Mouse (Mus musculus) heart, adult 2 months (tissue): Measurements from ENCODE around the gene Mipep. TPM values are rescaled to one million over a fixed set of nuclear protein-coding genes. Genes with fewer than 3 reads are reported as not detected.

Experiments used
- DNase-seq, 2 experiments: peaks; one replicate each; pipeline ENCODE4 v3.0.0; 2021
- H3K27ac ChIP-seq: fragments of 200-600 bp; 2 replicates; pipeline ENCODE4 v1.8.1; 2022
- H3K27me3 ChIP-seq: fragments of 200-500 bp; 2 replicates; pipeline ENCODE4 v1.6.1; 2012; ENCODE audit warnings: mild to moderate bottlenecking, low read length, inconsistent platforms, mixed read lengths; ENCODE audit not compliant: control insufficient read depth, insufficient read depth
- H3K36me3 ChIP-seq: fragments of 200-500 bp; 2 replicates; pipeline ENCODE4 v1.6.1; 2012; ENCODE audit warnings: low read length, inconsistent platforms; ENCODE audit not compliant: control insufficient read depth, insufficient read depth
- H3K4me1 ChIP-seq: fragments of 200-500 bp; 2 replicates; pipeline ENCODE4 v1.6.1; 2011; ENCODE audit warnings: low read length; ENCODE audit not compliant: control insufficient read depth, insufficient read depth
- H3K4me3 ChIP-seq: fragments of 200-600 bp; 2 replicates; pipeline ENCODE4 v1.8.1; 2022
- H3K79me2 ChIP-seq: fragments of 200-500 bp; replicated peaks from 2 replicates; pipeline ENCODE4 v1.6.1; 2012; ENCODE audit warnings: mild to moderate bottlenecking, inconsistent platforms, low read length, moderate library complexity, mixed read lengths; ENCODE audit not compliant: control insufficient read depth, insufficient read depth
- H3K9ac ChIP-seq: fragments of 200-500 bp; 2 replicates; pipeline ENCODE4 v1.6.1; 2012; ENCODE audit warnings: low read depth, mild to moderate bottlenecking, control low read depth, inconsistent platforms, low read length, mixed read lengths
- CTCF ChIP-seq: fragments of 200-600 bp; IDR thresholded peaks from 2 replicates; pipeline ENCODE4 v1.8.1; 2022; ENCODE audit warnings: antibody characterized with exemption, mild to moderate bottlenecking, moderate library complexity
- EP300 ChIP-seq: fragments of 200-500 bp; IDR thresholded peaks from 2 replicates; pipeline ENCODE4 v1.6.1; 2011; ENCODE audit warnings: low read depth, low read length, control low read depth; ENCODE audit not compliant: insufficient read depth
- POLR2A ChIP-seq: fragments of 200-500 bp; IDR thresholded peaks from 2 replicates; pipeline ENCODE4 v1.6.1; 2011; ENCODE audit warnings: mild to moderate bottlenecking, low read depth, low read length, control low read depth; ENCODE audit not compliant: insufficient read depth
- WGBS: fragments of 180-500 bp; shearing (Covaris S2); methylation state at CpG from one replicate; pipeline ENCODE4 v1.1.7; 2018; 5-methylcytosine and 5-hydroxymethylcytosine counted together
- intact Hi-C: fragments of 180-260 bp; cut with DNase I; formaldehyde crosslinking; loops from one replicate; pipeline ENCODE4 v1.15.1; 2025
- polyA plus RNA-seq: library from polyadenylated mRNA; depleted of rRNA; stranded (reverse); fragments of >200 nt; gene quantifications from 2 replicates; pipeline ENCODE4 v1.2.3, GENCODE M21; 2012
- total RNA-seq, 2 experiments: library from RNA; stranded (reverse); gene quantifications; 2 replicates each; pipeline ENCODE4 v1.2.3; 2021

The Mipep gene
- total and polyA plus RNA-seq, 3 experiments = 26.0 to 71.8 (median 61.6) TPM

GRCm38 (mm10) chr14:60738434-60738938 lies 45.9 kb upstream of the Mipep start:
- Histone ChIP-seq H3K27ac (peak overlapping the region; percentile 55), H3K9ac (peak overlapping the region; percentile 47), H3K27me3 (no peaks in the 10 kb centered on the region), H3K79me2 (peaks cover 2% of the 10 kb centered on the region; the same call in 1 of the 2 replicates), H3K4me3 (no peak overlapping the region), H3K36me3 (peaks cover 9% of the 10 kb centered on the region), H3K4me1 (peaks cover 57% of the 10 kb centered on the region)
- no peak for DNase-seq
- intact Hi-C loops = no loop called here
- WGBS = 40% methylated on average over 10 of the region's 10 CpGs
- TF ChIP-seq EP300 (no peak), CTCF (no peak), POLR2A (no peak)

GRCm38 (mm10) chr14:60739155-60739554 lies 45.2 kb upstream of the Mipep start:
- no peak for TF ChIP-seq CTCF
- no peak for TF ChIP-seq POLR2A
- no peak for TF ChIP-seq EP300
- no peak overlapping the region; the same call in 1 of the 2 replicates for H3K27ac ChIP-seq
- WGBS = 5% methylated on average over 7 of the region's 9 CpGs
- H3K4me1 ChIP-seq = peaks cover 52% of the 10 kb centered on the region
- H3K36me3 ChIP-seq = peaks cover 9% of the 10 kb centered on the region
- no peaks in the 10 kb centered on the region for H3K27me3 ChIP-seq
- peaks cover 2% of the 10 kb centered on the region; the same call in 1 of the 2 replicates for H3K79me2 ChIP-seq
- intact Hi-C loops = no loop called here
- no peak overlapping the region for H3K4me3 ChIP-seq
- H3K9ac ChIP-seq = no peak overlapping the region
- DNase-seq = no peak

GRCm38 (mm10) chr14:60739616-60740015 lies 44.8 kb upstream of the Mipep start:
- no peak for TF ChIP-seq POLR2A
- TF ChIP-seq CTCF = no peak
- TF ChIP-seq EP300 = no peak
- intact Hi-C loops = no loop called here
- Histone ChIP-seq H3K36me3 (peaks cover 9% of the 10 kb centered on the region; the same call in 1 of the 2 replicates), H3K79me2 (peaks cover 2% of the 10 kb centered on the region; the same call in 1 of the 2 replicates), H3K4me3 (no peak overlapping the region), H3K27me3 (no peaks in the 10 kb centered on the region), H3K4me1 (peaks cover 50% of the 10 kb centered on the region), H3K9ac (no peak overlapping the region; the same call in 1 of the 2 replicates), H3K27ac (peak overlapping the region; percentile 74)
- DNase-seq = no peak
- WGBS = 47% methylated on average over 12 of the region's 12 CpGs

GRCm38 (mm10) chr14:60740507-60740906 lies 43.9 kb upstream of the Mipep start:
- peaks cover 46% of the 10 kb centered on the region for H3K4me1 ChIP-seq
- 50% methylated on average over 5 of the region's 5 CpGs for WGBS
- intact Hi-C loops = no loop called here

GRCm38 (mm10) chr14:60741033-60741432 lies 43.3 kb upstream of the Mipep start:
- Histone ChIP-seq H3K36me3 (peaks cover 11% of the 10 kb centered on the region; the same call in 1 of the 2 replicates), H3K4me1 (peaks cover 46% of the 10 kb centered on the region), H3K4me3 (no peak overlapping the region), H3K27me3 (no peaks in the 10 kb centered on the region), H3K9ac (0 out of 2 replicates have a peak overlapping the region, but pooled peaks have one; percentile 0), H3K27ac (peak overlapping the region; percentile 74), H3K79me2 (peaks cover 2% of the 10 kb centered on the region; the same call in 1 of the 2 replicates)
- WGBS = 40% methylated on average over 8 of the region's 8 CpGs
- no peak for DNase-seq
- TF ChIP-seq EP300 (no peak), CTCF (no peak), POLR2A (no peak)
- intact Hi-C loops = no loop called here

More at GRCm38 (mm10) chr14:60740507-60740906, 43.9 kb upstream of the Mipep start:
- DNase-seq = no peak
- Histone ChIP-seq H3K27me3 (no peaks in the 10 kb centered on the region), H3K27ac (peak overlapping the region; percentile 74), H3K79me2 (peaks cover 2% of the 10 kb centered on the region; the same call in 1 of the 2 replicates), H3K4me3 (no peak overlapping the region), H3K36me3 (peaks cover 11% of the 10 kb centered on the region; the same call in 1 of the 2 replicates), H3K9ac (peak overlapping the region; percentile 23; the same call in 1 of the 2 replicates)
- TF ChIP-seq CTCF (no peak), EP300 (no peak)

- intact Hi-C loops = no loop called here
- TF ChIP-seq CTCF = no peak
- TF ChIP-seq POLR2A = no peak; the same call in 1 of the 2 replicates
- no peak for TF ChIP-seq EP300
- DNase-seq = peak; percentile 70 to 71
- H3K4me1 ChIP-seq = peaks cover 42% of the 10 kb centered on the region
- WGBS = 16% methylated on average over 6 of the region's 6 CpGs
- no peak overlapping the region for H3K4me3 ChIP-seq
- H3K27ac ChIP-seq = peak overlapping the region; percentile 74
- H3K36me3 ChIP-seq = peaks cover 11% of the 10 kb centered on the region; the same call in 1 of the 2 replicates
- H3K79me2 ChIP-seq = peaks cover 2% of the 10 kb centered on the region; the same call in 1 of the 2 replicates
- peak overlapping the region; percentile 17; the same call in 1 of the 2 replicates for H3K9ac ChIP-seq
- H3K27me3 ChIP-seq = no peaks in the 10 kb centered on the region
Observed at GRCm38 (mm10) chr14:60741490-60741981, 42.8 kb upstream of the Mipep start.
